Mouse (Mus musculus) liver, postnatal 0 days (tissue): Measurements from ENCODE around the gene Med12l. TPM values are rescaled to one million over a fixed set of nuclear protein-coding genes. Genes with fewer than 3 reads are reported as not detected.

Experiments
- ATAC-seq: fragments of 200-750 bp; cut with Nextera tagmentation; 2 replicates; pipeline ENCODE4 v1.8.0; 2017; ENCODE audit warnings: mild to moderate bottlenecking, moderate library complexity
- DNase-seq: peaks from one replicate; pipeline ENCODE4 v3.0.0-alpha.2; 2016
- H3K27ac ChIP-seq: fragments of 300-500 bp; sonication (generic); 2 replicates; pipeline ENCODE4 v1.5.1; 2014; ENCODE audit warnings: antibody characterized with exemption, moderate library complexity, mild to moderate bottlenecking, low read depth
- H3K27me3 ChIP-seq: fragments of 300-500 bp; sonication (generic); 2 replicates; pipeline ENCODE4 v1.6.1; 2014; ENCODE audit warnings: low read length, control low read depth, mixed read lengths; ENCODE audit not compliant: insufficient read depth
- H3K36me3 ChIP-seq: fragments of 300-500 bp; sonication (generic); replicated peaks from 2 replicates; pipeline ENCODE4 v1.6.1; 2014; ENCODE audit warnings: mild to moderate bottlenecking, control low read depth, low read length, moderate library complexity, mixed read lengths; ENCODE audit not compliant: insufficient read depth
- H3K4me1 ChIP-seq: fragments of 300-500 bp; sonication (generic); 2 replicates; pipeline ENCODE4 v1.6.1; 2014; ENCODE audit warnings: antibody characterized with exemption, mild to moderate bottlenecking, control low read depth; ENCODE audit not compliant: insufficient read depth
- H3K4me2 ChIP-seq: fragments of 300-500 bp; sonication (generic); 2 replicates; pipeline ENCODE4 v1.6.1; 2014; ENCODE audit warnings: low read depth, mild to moderate bottlenecking, low read length, moderate library complexity, mixed read lengths
- H3K4me3 ChIP-seq: fragments of 300-500 bp; sonication (generic); 2 replicates; pipeline ENCODE4 v1.5.1; 2014; ENCODE audit warnings: low read depth, low read length
- H3K9ac ChIP-seq: fragments of 300-500 bp; sonication (generic); replicated peaks from 2 replicates; pipeline ENCODE4 v1.6.1; 2014; ENCODE audit warnings: mild to moderate bottlenecking, moderate library complexity
- H3K9me3 ChIP-seq: fragments of 300-500 bp; sonication (generic); 2 replicates; pipeline ENCODE4 v1.6.1; 2016; ENCODE audit warnings: mild to moderate bottlenecking, control low read depth, low read length, mixed read lengths
- CTCF ChIP-seq: sonication (generic); IDR thresholded peaks from 2 replicates; pipeline ENCODE4 v1.5.1; 2016; ENCODE audit warnings: antibody characterized with exemption, low read depth
- EP300 ChIP-seq: IDR thresholded peaks from 2 replicates; pipeline ENCODE4 v1.6.1; 2016; ENCODE audit warnings: antibody characterized with exemption, low read depth, mild to moderate bottlenecking
- WGBS: fragments of 180-500 bp; shearing (Covaris S2); extraction: QIAGEN DNeasy Blood & Tissue Kit; methylation state at CpG from one replicate; pipeline ENCODE4 v1.1.7; 2014; ENCODE audit not compliant: insufficient replicate concordance; 5-methylcytosine and 5-hydroxymethylcytosine counted together
- polyA plus RNA-seq: library from polyadenylated mRNA; unstranded; fragments of >200 nt; fragmentation: Nextera tagmentation; extraction: Ambion mirVana; gene quantifications from 2 replicates; pipeline ENCODE4 v1.2.1, GENCODE M21; 2015

The Med12l gene
- polyA plus RNA-seq, 1 experiment from 2014 or later, result 0.67 TPM

DNA sequence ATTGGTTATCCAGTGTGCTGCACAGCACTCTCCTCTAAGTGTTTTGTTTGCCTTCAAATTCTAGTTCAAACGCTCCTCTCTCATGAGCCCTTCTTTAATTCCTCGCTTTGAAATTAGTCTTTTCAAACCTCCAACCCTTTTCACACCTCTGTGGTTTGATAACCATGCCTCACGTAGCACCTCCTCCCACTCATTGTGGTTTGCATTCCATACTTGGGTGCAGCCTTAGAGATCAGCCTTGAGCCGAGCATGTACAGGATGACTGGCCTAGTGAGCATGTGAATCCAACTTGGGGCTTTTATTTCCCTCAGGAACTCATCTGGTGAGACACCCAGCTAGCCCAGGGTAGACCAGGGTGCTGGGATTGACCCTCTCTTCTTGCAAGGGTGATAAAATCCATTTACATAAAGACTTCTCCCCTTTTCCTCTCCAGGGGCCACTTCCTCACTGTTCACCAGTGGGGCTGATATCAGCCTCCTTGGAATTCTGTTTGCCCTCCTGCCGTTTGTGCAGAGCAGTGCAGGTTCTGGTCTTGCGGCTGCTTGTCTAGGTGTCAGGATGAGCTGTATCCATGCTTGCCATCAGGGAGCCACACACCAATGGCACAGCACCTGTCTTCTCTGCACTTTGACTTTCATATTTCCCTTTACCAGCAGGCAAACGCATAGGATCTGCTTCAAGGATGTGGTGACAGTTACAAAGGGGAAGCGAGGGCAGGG, 198.3 kb downstream of the Med12l start:
- Histone ChIP-seq H3K9ac (no peak overlapping the region), H3K4me3 (no peak overlapping the region), H3K27ac (no peak overlapping the region), H3K4me2 (no peak overlapping the region), H3K9me3 (no peaks in the 10 kb centered on the region), H3K27me3 (no peaks in the 10 kb centered on the region), H3K4me1 (peaks cover 20% of the 10 kb centered on the region), H3K36me3 (no peaks in the 10 kb centered on the region)
- TF ChIP-seq EP300 (no peak), CTCF (no peak)
- no peak for DNase-seq
- 63% methylated on average over 8 of the region's 8 CpGs for WGBS
- ATAC-seq, result no peak

DNA sequence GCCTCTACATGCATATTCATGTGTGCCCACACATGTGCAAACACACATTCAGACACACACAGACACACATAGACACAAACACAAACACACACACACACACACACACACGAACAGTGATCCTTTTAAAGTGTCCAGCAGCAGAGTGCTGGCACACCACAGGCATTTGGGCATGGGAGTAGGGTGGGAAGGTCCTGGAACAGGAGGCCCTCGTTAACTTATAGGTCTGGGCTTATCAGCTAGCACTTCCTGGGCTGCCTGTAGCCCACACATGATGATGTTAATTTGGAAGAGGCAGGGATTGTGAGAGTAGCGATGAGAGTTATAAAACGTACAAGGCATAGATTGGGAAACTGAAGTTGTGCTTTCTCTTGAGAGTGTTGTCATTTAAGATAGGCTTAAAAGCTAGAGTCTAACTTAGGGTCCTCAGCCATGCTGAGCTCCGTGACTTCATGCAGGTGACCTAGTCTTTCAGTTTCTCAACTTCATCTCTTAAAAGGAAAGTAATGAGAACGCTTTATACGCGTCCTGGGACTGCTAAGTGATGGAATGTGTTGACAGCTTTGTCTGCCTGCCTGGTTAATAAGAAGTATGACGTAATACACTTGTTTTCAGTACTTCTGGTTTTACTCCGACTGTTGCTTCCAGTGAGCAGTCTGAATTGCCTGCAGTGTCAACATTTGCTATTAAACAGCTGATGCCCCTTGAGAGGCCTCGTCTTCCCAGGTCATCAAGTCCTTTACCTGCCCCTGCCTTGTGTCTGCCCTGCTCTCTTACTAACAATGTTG, 199.3 kb downstream of the Med12l start:
- Histone ChIP-seq H3K36me3 (no peaks in the 10 kb centered on the region), H3K4me1 (peaks cover 20% of the 10 kb centered on the region), H3K4me3 (no peak overlapping the region), H3K27ac (peak overlapping the region; percentile 39; the same call in 1 of the 2 replicates), H3K4me2 (0 out of 2 replicates have a peak overlapping the region, but pooled peaks have one; percentile 11), H3K9me3 (no peaks in the 10 kb centered on the region), H3K27me3 (no peaks in the 10 kb centered on the region), H3K9ac (no peak overlapping the region)
- 53% methylated on average over 11 of the region's 11 CpGs for WGBS
- DNase-seq (no peak), ATAC-seq (peak; percentile 35; the same call in 1 of the 2 replicates)
- TF ChIP-seq CTCF (no peak), EP300 (no peak)

DNA sequence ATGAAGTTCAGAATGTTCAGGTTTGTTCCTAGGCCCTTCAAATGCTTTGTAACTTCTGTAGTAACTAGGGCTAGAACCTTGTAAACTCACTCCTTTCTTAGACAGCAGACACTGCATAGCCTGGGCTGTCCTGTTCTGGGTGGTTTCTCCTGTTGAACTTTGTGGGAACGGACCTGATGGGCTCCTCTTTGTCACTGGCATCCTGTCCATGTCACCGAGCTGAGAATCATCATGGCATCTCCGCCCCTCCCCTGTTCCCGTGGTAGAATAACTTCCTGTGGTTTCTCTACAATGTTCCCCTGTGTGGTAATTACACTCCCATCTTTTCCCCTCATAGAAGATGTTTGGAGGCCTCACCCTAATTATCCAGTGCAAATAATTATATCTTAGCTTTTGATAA, 200.3 kb downstream of the Med12l start:
- no peaks in the 10 kb centered on the region for H3K27me3 ChIP-seq
- TF ChIP-seq CTCF (no peak), EP300 (no peak)
- DNase-seq (no peak), ATAC-seq (no peak)
- no peaks in the 10 kb centered on the region for H3K9me3 ChIP-seq
- no peak overlapping the region for H3K4me2 ChIP-seq
- WGBS, result 29% methylated on average over 4 of the region's 4 CpGs
- H3K27ac ChIP-seq, result peak overlapping the region; percentile 39; the same call in 1 of the 2 replicates
- no peak overlapping the region for H3K4me3 ChIP-seq
- no peak overlapping the region for H3K9ac ChIP-seq
- peaks cover 20% of the 10 kb centered on the region for H3K4me1 ChIP-seq
- H3K36me3 ChIP-seq, result no peaks in the 10 kb centered on the region

DNA sequence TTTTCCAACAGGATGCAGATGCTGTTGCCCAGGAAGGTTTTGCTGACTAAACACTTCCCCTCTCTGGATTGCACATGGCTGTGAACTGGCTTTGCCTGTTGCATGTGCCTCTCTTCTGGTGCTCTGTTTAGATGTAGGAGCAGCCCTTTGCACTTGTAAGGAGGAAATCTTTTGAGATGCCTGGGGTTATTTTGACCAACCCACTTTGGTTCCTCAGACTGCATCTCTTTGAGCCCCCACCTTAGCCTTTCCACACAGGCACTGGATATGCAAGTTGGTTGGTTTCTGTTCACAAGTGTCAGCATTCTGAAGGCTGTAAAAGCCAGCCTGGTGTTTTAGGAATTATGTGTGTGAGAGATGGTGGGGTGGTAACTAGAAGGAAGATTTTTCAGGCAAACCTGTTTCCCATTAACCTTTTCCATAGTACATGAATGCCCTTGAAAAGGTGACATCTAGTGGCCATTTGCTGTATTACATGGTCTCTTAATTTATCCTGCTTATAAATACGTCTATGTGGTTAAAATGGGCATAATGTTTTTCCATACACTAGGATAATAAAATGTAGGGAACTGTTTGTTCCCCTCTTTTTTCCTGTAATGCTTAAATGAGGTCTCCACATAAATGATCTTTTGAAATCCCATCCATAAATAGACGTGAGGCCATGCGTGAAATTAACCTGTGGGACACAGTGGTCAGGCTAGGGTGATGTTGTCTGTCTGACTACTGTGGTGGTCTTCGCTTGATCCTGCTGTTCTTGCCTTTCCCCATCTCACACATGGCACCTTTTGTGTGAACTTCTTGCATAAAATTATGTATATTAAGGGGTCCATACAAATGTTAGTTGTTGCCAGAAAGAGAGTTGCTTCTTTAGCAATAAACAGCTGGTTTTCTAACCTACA, 203.3 kb downstream of the Med12l start:
- Histone ChIP-seq H3K4me1 (peaks cover 12% of the 10 kb centered on the region), H3K9me3 (no peaks in the 10 kb centered on the region), H3K27ac (no peak overlapping the region), H3K4me2 (peak overlapping the region; percentile 30; the same call in 1 of the 2 replicates), H3K4me3 (no peak overlapping the region), H3K27me3 (no peaks in the 10 kb centered on the region), H3K36me3 (no peaks in the 10 kb centered on the region), H3K9ac (no peak overlapping the region)
- peak; percentile 34; the same call in 1 of the 2 replicates for ATAC-seq
- DNase-seq, result no peak
- TF ChIP-seq EP300, result no peak
- peak; percentile 86 for TF ChIP-seq CTCF
- 52% methylated on average over 4 of the region's 4 CpGs for WGBS

DNA sequence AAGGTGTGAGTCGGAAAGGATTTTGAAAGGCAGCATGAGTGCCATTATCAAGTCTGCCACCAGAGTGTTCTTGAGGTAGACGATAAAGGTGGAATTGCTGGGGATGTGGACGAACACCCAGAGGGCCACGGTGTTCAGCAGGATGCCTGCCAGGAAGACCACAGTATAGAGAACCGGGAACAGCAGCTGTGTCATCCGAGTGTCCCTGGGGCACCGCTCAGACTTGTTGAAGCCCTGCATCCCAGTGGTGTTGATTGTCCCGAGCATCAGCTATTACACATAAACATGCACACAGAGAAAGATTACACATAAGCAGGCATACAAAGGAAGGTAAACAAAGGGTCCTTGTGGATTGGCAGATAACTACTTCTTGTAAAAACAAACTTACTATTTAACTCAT, 204.5 kb downstream of the Med12l start:
- DNase-seq, result no peak
- Histone ChIP-seq H3K9ac (no peak overlapping the region), H3K27me3 (no peaks in the 10 kb centered on the region), H3K27ac (0 out of 2 replicates have a peak overlapping the region, but pooled peaks have one; percentile 4), H3K36me3 (no peaks in the 10 kb centered on the region), H3K4me1 (peaks cover 9% of the 10 kb centered on the region), H3K9me3 (no peaks in the 10 kb centered on the region), H3K4me2 (peak overlapping the region; percentile 49), H3K4me3 (peak overlapping the region; percentile 32; the same call in 1 of the 2 replicates)
- TF ChIP-seq CTCF (no peak), EP300 (no peak)
- ATAC-seq, result no peak
- 57% methylated on average over 8 of the region's 8 CpGs for WGBS
